Mouse (Mus musculus) G1E (cell line): Measurements from ENCODE around the gene Bfsp2. TPM values are rescaled to one million over a fixed set of nuclear protein-coding genes. Genes with fewer than 3 reads are reported as not detected.

Experiments
- ATAC-seq: 2 replicates; pipeline ENCODE4 v1.8.0; 2016; ENCODE audit warnings: mild to moderate bottlenecking; ENCODE audit not compliant: insufficient number of reproducible peaks, poor library complexity, low FRiP score, severe bottlenecking; ENCODE audit errors: extremely low read depth
- DNase-seq: peaks from one replicate; pipeline ENCODE4 v3.0.0; 2012; ENCODE audit warnings: low spot score
- H3K27me3 ChIP-seq: 2 replicates; pipeline ENCODE4 v1.6.1; 2012; ENCODE audit warnings: mild to moderate bottlenecking, low read length, inconsistent platforms; ENCODE audit not compliant: insufficient read depth
- H3K36me3 ChIP-seq: replicated peaks from 2 replicates; pipeline ENCODE3; 2012; ENCODE audit warnings: mild to moderate bottlenecking, inconsistent platforms
- H3K4me1 ChIP-seq: 2 replicates; pipeline ENCODE4 v1.6.1; 2012; ENCODE audit warnings: low read depth, low read length, inconsistent platforms, mixed read lengths; ENCODE audit not compliant: insufficient read depth
- H3K4me3 ChIP-seq: 2 replicates; pipeline ENCODE4 v1.5.1; 2012; ENCODE audit warnings: low read depth, mild to moderate bottlenecking, inconsistent platforms, low read length, moderate library complexity, mixed read lengths
- H3K9me3 ChIP-seq: replicated peaks from 2 replicates; pipeline ENCODE4 v1.6.1; 2012; ENCODE audit warnings: inconsistent platforms
- CTCF ChIP-seq: IDR thresholded peaks from 2 replicates; pipeline ENCODE4 v1.5.1; 2012; ENCODE audit warnings: low read depth, low read length, inconsistent platforms, mixed read lengths
- GATA1 ChIP-seq: IDR thresholded peaks from 2 replicates; pipeline ENCODE4 v1.6.1; 2012; ENCODE audit warnings: borderline replicate concordance, low read length, inconsistent platforms, mixed read lengths
- GATA2 ChIP-seq: IDR thresholded peaks from 2 replicates; pipeline ENCODE4 v1.6.1; 2012; ENCODE audit warnings: low read depth, low read length, inconsistent platforms, borderline replicate concordance
- POLR2AphosphoS5 ChIP-seq: IDR thresholded peaks from 2 replicates; pipeline ENCODE4 v1.6.1; 2012; ENCODE audit warnings: low read depth, low read length, inconsistent platforms; ENCODE audit not compliant: insufficient replicate concordance
- TAL1 ChIP-seq: conservative IDR thresholded peaks from 2 replicates; pipeline ENCODE4 v1.6.1; 2012; ENCODE audit warnings: low read depth, low read length, inconsistent platforms, mixed read lengths
- polyA plus RNA-seq: library from polyadenylated mRNA; stranded (reverse); fragments of >175 nt; gene quantifications from 2 replicates; pipeline ENCODE4 v1.2.3, GENCODE M21; 2012
- total RNA-seq, 2 experiments: library from RNA; stranded (forward) in 1 of 2; stranded (reverse) in 1 of 2; fragments of 200-1000 nt in 1 of 2; fragments of >200 nt in 1 of 2; fragmentation: Nextera tagmentation in 1 of 2; gene quantifications; 2 replicates each; pipeline ENCODE4 v1.2.3; 2014 to 2017

Gene Bfsp2
- total and polyA plus RNA-seq, 3 experiments, result not detected

DNA sequence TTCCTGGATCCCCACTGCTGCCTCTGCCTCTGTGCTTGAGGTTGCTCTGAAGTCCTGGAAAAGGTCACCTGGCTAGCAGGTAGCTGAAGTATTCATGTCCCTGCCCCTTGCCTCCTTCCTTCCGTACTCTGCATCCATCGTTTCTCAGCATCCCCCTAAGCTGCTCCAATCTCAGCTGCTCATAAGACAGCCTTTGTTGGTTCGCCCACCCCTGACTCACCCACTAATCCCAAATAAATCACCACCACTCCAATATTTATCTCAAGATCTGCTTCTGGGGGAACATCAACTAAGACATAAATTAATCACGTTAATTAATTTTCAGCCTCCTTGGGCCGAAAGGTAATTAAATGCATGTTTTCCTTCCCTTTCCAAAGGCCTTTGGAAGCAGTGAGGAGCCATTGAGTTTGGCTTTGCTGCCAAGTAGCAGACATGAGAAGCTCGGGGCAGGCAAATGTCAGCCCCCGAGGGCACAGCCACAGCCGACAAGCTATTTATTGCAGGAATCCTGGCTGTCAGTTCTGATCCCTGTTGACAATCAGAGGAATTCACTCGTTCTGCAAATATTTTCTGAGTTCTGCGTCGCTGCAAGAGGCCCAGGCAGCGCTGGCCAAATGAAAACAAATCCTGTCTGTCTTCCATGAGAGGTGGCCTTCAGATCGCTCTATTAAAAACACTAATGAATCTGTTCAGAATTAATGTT lies 36.9 kb downstream of the Bfsp2 start:
- no peaks in the 10 kb centered on the region for H3K27me3 ChIP-seq
- no peaks in the 10 kb centered on the region for H3K4me1 ChIP-seq
- ATAC-seq (no peak), DNase-seq (no peak)
- peaks cover 11% of the 10 kb centered on the region for H3K9me3 ChIP-seq
- TF ChIP-seq POLR2AphosphoS5 (no peak), GATA2 (no peak), TAL1 (no peak), CTCF (no peak), GATA1 (no peak)
- no peak overlapping the region for H3K4me3 ChIP-seq
- H3K36me3 ChIP-seq, result no peaks in the 10 kb centered on the region

DNA sequence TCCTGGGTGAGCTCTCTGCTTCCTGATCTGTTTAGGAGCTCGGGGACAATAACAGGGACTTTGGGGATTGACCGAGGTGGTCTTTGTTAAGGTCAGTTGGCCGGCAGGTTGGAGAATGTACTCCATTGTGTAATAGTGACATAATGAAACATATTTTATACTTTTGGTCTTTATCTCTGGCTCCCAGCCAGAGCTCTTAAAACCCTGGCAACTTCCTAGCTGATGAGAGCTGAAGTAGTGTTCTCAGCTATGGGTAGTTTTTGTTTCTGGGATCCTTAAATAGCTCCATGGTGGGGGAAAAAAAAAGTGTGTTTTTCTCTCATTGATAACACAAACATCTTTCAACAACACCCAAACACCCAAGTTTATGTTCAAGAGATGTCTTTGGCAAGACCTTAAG lies 39.6 kb downstream of the Bfsp2 start:
- no peaks in the 10 kb centered on the region for H3K27me3 ChIP-seq
- DNase-seq, result no peak

DNA sequence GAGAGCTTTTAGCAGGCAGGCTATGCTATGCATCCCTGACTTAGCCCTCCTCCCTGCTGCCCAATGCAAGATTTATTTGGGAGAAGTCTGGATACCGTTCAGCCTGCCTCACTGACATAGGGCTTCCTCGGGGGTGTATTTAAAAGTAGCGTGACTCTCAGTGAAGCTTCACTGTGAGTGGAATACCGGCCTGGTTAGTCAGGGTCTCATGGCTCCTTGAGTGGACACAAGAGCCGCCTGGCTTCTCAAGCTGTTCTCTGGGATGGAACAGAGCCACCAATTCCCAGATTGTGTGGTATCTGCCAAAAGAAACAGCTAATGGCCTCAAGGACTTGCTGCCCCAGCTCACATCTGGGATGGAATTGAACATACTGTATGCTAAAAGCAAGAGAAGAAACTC lies 43.1 kb downstream of the Bfsp2 start:
- TF ChIP-seq POLR2AphosphoS5 (no peak), GATA2 (no peak), CTCF (no peak), TAL1 (no peak), GATA1 (no peak)
- DNase-seq (no peak), ATAC-seq (no peak)
- H3K27me3 ChIP-seq, result no peaks in the 10 kb centered on the region
- no peak overlapping the region for H3K4me3 ChIP-seq
- H3K9me3 ChIP-seq, result peaks cover 3% of the 10 kb centered on the region
- no peaks in the 10 kb centered on the region for H3K4me1 ChIP-seq
- no peaks in the 10 kb centered on the region for H3K36me3 ChIP-seq

More for the DNA sequence above, 39.6 kb downstream of the Bfsp2 start:
- Histone ChIP-seq H3K9me3 (peaks cover 13% of the 10 kb centered on the region), H3K4me3 (no peak overlapping the region), H3K4me1 (no peaks in the 10 kb centered on the region), H3K36me3 (no peaks in the 10 kb centered on the region)
- ATAC-seq, result no peak
- TF ChIP-seq POLR2AphosphoS5, result no peak

DNA sequence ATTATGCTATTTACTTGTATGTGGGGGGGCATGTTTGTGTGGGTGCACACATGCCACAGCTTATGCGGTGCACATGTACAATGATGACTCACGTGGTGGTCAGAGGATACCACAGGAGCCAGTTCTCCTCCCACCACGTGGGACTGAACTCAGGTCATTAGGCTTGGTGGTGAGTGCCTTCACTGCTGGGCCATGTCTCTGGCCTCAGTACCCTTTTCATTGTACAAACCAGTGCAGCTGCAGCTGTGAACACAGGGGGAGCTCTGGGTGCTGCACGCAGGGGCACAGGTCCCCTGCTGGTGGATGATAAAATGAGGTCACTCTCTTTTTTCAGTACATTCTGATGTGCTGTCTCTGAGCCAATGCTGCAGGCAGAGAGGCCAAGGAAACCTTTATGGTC lies 46.1 kb downstream of the Bfsp2 start:
- Histone ChIP-seq H3K9me3 (peaks cover 3% of the 10 kb centered on the region), H3K27me3 (no peaks in the 10 kb centered on the region), H3K4me3 (no peak overlapping the region), H3K4me1 (no peaks in the 10 kb centered on the region), H3K36me3 (no peaks in the 10 kb centered on the region)
- no peak for DNase-seq
- TF ChIP-seq POLR2AphosphoS5 (no peak), GATA2 (no peak), GATA1 (no peak), CTCF (no peak), TAL1 (no peak)
- ATAC-seq, result no peak

DNA sequence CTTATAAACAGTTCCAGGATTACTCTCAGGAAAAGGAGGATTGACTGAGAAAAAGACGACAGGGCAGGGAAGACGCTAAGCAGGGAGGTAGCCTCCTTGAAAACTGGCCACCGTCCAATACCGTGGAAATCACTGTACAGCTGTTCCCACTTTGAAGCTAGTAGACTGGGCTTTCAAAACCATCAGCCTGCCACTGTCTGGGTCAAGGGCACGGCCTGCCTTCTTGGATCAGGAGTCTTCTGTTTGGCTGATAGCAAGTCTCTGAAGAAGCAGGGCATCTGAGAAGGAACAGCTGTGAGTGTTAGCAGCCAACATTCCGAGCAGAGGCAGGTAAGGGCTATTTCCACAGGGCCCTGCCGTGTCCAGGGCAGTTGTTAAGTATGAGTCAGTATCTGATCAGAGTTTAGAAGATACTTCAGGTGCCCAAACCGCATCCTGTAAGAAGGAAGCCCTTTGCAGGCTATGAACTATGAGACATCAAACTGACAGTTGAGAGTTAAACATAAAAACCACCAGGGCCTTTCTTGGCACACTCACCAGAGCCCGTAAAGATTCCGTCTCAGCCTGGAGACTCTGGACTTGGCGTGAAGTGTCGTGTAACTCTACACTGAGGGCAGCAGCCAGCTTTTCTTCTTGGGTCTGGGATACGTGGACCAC lies 48.0 kb downstream of the Bfsp2 start:
- no peaks in the 10 kb centered on the region for H3K36me3 ChIP-seq
- no peak overlapping the region for H3K4me3 ChIP-seq
- no peak for DNase-seq
- H3K9me3 ChIP-seq, result peaks cover 3% of the 10 kb centered on the region
- no peak for ATAC-seq
- H3K4me1 ChIP-seq, result no peaks in the 10 kb centered on the region
- H3K27me3 ChIP-seq, result no peaks in the 10 kb centered on the region
- no peak for TF ChIP-seq GATA2
- no peak for TF ChIP-seq POLR2AphosphoS5

DNA sequence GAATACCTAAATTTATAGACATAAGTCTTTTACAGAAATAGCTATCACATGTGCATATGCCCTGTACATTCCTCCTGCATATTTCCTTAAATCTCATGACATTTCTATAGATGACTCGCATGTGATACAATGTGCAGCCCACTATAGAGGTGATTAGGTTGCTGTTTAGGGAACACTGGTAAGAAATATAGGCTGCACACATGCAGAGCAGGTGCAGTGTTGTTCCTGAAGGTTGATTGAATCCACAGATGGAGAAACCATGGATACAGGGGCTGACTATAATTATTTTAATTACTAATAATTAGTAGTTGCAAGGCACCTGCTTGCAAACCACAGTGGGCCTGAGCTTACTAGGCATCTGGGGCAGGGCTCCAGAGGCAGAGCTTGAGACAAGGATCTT lies 48.5 kb downstream of the Bfsp2 start:
- Histone ChIP-seq H3K27me3 (no peaks in the 10 kb centered on the region), H3K4me3 (no peak overlapping the region), H3K4me1 (no peaks in the 10 kb centered on the region), H3K36me3 (no peaks in the 10 kb centered on the region), H3K9me3 (peaks cover 3% of the 10 kb centered on the region)
- no peak for ATAC-seq
- no peak for TF ChIP-seq POLR2AphosphoS5
- no peak for TF ChIP-seq GATA2
- TF ChIP-seq TAL1, result no peak
- no peak for TF ChIP-seq CTCF
- TF ChIP-seq GATA1, result no peak
- DNase-seq, result no peak
